Mouse (Mus musculus) regulatory T cell (primary cell): ENCODE measurements at regions not wholly inside any gene's neighbourhood (a gene's known extent, or its start where the extent isn't known, plus 50 kb on each side); places are given as distances from the start of the nearest gene placed in this dataset.
"Not testable (repeated sequence)": the region's sequence is repeated elsewhere in the genome, so short reads cannot be mapped to it uniquely, and the experiment has no call there.

Source experiments
- in situ Hi-C: fragments of 300-600 bp; cut with MboI, MseI; formaldehyde crosslinking; loops from one replicate; pipeline ENCODE4 v1.15.1; 2025; ENCODE audit warnings: high pct_unique_total_duplicates

GRCm38 (mm10) chr1:152241026-152241425 is 145.5 kb downstream of the Tsen15 start:
- in situ Hi-C loops: no loop called here

DNA sequence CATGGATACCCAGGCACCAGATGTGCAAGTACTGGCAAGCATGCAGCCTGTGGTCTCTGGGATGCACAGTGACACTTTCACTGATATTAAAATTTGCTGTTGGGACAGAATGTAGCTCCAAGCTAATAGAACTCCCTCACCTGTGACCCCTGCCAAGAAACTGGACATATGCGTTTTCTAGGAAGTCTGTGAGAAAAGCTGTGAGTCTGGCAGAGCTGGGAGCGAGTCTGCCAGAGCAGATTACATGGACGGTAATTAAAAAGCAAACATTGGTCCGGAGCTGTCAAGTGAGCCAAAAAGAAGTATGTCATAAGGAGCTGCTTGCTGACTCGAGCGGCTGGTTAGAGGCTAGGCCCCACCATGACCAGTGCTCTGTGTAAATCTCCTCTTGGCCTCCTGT is 147.1 kb downstream of the Tsen15 start:
- in situ Hi-C loops: no loop called here

- in situ Hi-C loops: no loop called here
These were observed 145.4 kb upstream of the 1700025G04Rik start for GRCm38 (mm10) chr1:152235212-152235792.

GRCm38 (mm10) chr1:152234716-152235115 is 144.8 kb upstream of the 1700025G04Rik start:
- in situ Hi-C loops: no loop called here

DNA sequence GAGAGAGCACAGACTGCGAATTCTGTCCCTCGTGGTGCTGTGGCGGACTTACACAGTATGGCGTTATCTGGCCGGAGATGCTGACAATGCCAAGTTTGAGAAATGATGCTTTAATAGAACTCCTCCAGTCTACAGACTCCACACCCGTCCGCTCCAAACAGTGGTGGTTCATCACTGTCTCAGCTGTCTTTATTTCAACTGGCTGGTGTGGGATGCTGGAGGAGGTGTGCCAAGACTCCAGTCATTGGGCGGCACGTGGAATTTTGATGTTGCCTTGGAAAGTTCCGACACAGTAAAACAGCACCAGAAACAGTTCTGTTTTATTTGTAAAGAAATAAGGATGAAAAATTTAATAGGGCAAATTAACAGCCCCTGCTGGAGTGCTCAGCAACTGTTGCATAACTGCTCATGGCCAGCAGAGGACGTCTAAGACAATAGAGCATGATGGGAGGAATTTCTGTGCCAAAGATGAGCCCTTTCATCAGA is 141.8 kb upstream of the 1700025G04Rik start:
- in situ Hi-C loops: no loop called here

DNA sequence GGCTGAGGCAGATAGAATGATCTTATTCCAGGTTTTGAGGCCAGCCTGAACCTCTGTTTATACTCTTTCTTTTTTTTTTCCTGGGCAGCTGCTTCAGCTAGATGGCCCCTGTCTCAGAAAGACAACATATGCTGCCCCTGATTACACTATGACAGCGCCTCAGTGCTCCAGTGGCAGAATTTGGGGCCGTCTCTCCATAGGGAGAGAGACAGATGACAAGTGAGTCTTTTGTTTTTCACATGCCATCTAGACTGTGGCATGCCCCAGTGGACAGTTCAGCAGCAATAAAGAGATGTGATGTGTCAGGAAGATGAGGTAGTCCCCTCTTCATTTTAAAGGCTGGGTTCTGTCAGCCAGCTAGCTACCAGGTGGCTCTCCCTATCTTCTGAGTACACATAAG is 139.8 kb upstream of the 1700025G04Rik start:
- in situ Hi-C loops: loop anchor here (5.0 kb wide), 1 partner anchor 133 kb away; no protein-coding TSS in a partner anchor

DNA sequence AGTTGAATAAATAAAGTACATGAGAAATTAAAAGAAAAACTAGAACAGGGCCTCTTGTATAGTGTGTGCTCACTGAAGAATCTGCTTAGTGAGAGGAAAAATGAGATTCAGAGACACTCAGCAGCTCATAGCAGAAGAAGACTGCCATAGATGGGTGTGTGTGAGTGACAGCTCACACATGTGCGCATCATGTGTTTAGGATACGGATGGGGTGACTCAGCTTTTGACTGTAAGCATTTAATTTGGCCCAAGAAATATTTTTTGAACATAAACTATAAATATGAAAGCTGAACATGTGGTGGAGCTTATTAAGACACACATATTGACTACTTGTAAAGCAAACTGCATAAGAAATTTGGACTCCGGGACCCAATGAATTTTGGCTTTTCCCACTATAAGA is 136.1 kb upstream of the 1700025G04Rik start:
- in situ Hi-C loops: loop anchor here (5.0 kb wide), 1 partner anchor 136 kb away; no protein-coding TSS in a partner anchor

- in situ Hi-C loops: no loop called here
These were observed 133.7 kb upstream of the 1700025G04Rik start for GRCm38 (mm10) chr1:152223666-152224065.

- in situ Hi-C loops: no loop called here
These were observed 131.1 kb upstream of the 1700025G04Rik start for GRCm38 (mm10) chr1:152220804-152221565.

- in situ Hi-C loops: not testable (repeated sequence)
These were observed 129.8 kb upstream of the 1700025G04Rik start for GRCm38 (mm10) chr1:152219752-152220151.

GRCm38 (mm10) chr1:152217404-152217803 is 127.5 kb upstream of the 1700025G04Rik start:
- in situ Hi-C loops: no loop called here

GRCm38 (mm10) chr1:152214376-152214775 is 124.5 kb upstream of the 1700025G04Rik start:
- in situ Hi-C loops: no loop called here

GRCm38 (mm10) chr1:152203187-152203586 is 113.3 kb upstream of the 1700025G04Rik start:
- in situ Hi-C loops: no loop called here

DNA sequence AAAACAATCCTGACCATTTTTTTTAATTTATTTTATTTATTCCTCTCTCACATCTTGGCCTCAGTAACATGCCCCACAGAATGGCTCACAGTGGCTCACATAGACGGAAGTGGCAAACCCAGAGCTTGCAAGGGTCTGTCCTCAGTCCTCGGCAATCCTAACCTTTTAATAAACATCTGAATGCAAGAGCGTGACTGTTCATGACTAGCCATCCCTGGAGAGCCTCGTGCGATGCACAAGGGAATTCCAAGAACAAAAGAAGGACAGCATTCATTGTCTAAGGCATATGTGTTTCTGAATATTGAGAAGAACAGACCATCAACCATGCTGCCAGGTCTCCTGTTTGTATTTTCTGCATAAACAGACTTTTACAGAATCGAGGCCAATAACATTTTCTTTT is 98.8 kb upstream of the 1700025G04Rik start:
- in situ Hi-C loops: no loop called here

DNA sequence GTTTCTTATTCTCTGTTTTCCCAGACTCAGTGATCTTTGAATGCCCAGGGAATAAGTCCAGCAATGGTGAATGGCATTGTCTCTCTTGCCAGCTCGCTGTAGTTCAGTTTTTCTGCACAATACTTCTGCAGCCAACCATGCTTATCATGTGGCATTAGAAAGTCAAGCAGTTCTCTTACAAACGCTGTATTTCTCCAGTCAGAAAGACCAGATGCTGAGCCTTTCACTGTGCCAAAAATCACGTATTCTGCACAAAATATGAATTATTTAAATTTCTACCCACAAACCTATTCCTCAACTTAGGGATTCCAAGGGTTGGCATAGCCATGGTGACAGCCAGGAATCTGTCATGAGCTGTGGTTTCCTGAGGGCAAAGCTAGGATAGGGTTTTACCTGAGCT is 95.0 kb upstream of the 1700025G04Rik start:
- in situ Hi-C loops: no loop called here

- in situ Hi-C loops: loop anchor here (5.0 kb wide), 1 partner anchor 344 kb away; no protein-coding TSS in a partner anchor
These were observed 86.5 kb upstream of the 1700025G04Rik start for GRCm38 (mm10) chr1:152176267-152176970.

GRCm38 (mm10) chr1:152175691-152176090 is 85.8 kb upstream of the 1700025G04Rik start:
- in situ Hi-C loops: loop anchor here (5.0 kb wide), 1 partner anchor 343 kb away; no protein-coding TSS in a partner anchor

DNA sequence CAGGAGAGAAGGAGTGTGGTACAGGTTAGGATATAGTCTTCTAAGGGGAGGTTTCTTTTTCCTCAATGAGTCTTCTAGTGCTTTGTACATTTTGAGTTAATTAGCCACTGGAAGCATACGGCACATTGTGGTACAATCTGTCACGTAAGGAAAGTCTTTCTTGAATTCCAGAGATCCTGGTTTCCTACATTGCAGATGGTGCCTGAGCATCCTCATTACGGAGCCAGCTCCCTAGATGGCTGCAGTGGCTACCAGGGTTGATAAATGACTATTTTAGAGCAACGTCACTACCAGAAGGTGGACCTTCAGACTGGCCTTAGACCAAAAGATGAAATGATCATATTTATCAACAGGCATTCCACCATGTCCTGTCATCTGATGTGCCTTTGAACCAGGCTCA is 84.5 kb upstream of the 1700025G04Rik start:
- in situ Hi-C loops: no loop called here

- in situ Hi-C loops: no loop called here
These were observed 81.3 kb upstream of the 1700025G04Rik start for GRCm38 (mm10) chr1:152171034-152171790.

GRCm38 (mm10) chr1:152170583-152170982 is 80.7 kb upstream of the 1700025G04Rik start:
- in situ Hi-C loops: no loop called here

DNA sequence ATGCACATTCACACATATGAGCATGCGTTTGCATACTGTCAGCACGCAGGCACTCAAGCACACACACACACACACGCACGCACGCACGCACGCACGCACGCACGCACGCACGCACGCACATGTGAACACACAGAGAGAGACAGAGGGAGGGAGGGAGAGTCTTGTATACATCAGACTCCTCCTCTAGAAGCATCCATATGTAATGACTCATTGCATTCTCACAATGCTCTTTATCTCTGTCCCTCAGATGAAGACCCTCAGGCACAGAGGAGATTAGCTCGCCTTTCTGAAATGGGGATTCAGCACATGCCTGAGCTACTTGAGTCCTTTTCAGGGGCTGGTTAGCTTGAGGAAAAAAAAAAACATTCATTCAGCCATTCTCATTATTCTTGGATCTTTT is 79.6 kb upstream of the 1700025G04Rik start:
- in situ Hi-C loops: no loop called here
